Comparison of ENCODE assay signal across 20 mouse cellular contexts in genomic region chr7:115780148-115780547, GRCm38 (mm10).
"Had no signal": no experiment of that assay in that cellular context is flagged by ENCODE, and none has a peak within 500 bp of the region (broad histone marks: within the 10 kb centered on the region; RNA-seq: fewer than 3 reads in every experiment).

No protein-coding gene starts in this region.

- DNase-seq: kidney, adult 9 months; kidney, postnatal 14 days; kidney, postnatal 4 days; left cerebral cortex, postnatal 4 days; liver, postnatal 0 days; lung, postnatal 10 days; lung, postnatal 36 days; retina, postnatal 1 day; right cerebral cortex, postnatal 25 days; spleen, adult 18-20 months; thymus, postnatal 25 days had no signal

- H3K9ac ChIP-seq: limb, embryonic 12.5 days; limb, embryonic 15.5 days; liver, embryonic 14.5 days; liver, postnatal 0 days; lung, embryonic 15.5 days; midbrain, embryonic 12.5 days; midbrain, embryonic 15.5 days; neural tube, embryonic 13.5 days; stomach, embryonic 15.5 days had no signal

- H3K27me3 ChIP-seq: limb, embryonic 12.5 days; limb, embryonic 15.5 days; lung, embryonic 15.5 days; midbrain, embryonic 12.5 days; midbrain, embryonic 15.5 days; neural tube, embryonic 13.5 days; stomach, embryonic 15.5 days had no signal

- ATAC-seq: liver, postnatal 0 days; midbrain, embryonic 15.5 days had no signal

- H3K4me2 ChIP-seq: limb, embryonic 12.5 days; limb, embryonic 15.5 days; liver, embryonic 11.5 days; lung, embryonic 15.5 days; midbrain, embryonic 12.5 days; midbrain, embryonic 15.5 days; neural tube, embryonic 13.5 days; stomach, embryonic 15.5 days had no signal

- H3K4me1 ChIP-seq: limb, embryonic 12.5 days; limb, embryonic 15.5 days; lung, embryonic 15.5 days; stomach, embryonic 15.5 days had no signal

- H3K36me3 ChIP-seq: limb, embryonic 15.5 days; lung, embryonic 15.5 days; midbrain, embryonic 12.5 days; midbrain, embryonic 15.5 days; neural tube, embryonic 13.5 days; stomach, embryonic 15.5 days had no signal

- H3K4me3 ChIP-seq: limb, embryonic 12.5 days; limb, embryonic 15.5 days; lung, embryonic 15.5 days; midbrain, embryonic 12.5 days; midbrain, embryonic 15.5 days; neural tube, embryonic 13.5 days; stomach, embryonic 15.5 days had no signal

- H3K27ac ChIP-seq: limb, embryonic 12.5 days; limb, embryonic 15.5 days; liver, embryonic 14.5 days; lung, embryonic 15.5 days; midbrain, embryonic 12.5 days; midbrain, embryonic 15.5 days; neural tube, embryonic 13.5 days; stomach, embryonic 15.5 days had no signal

- H3K9me3 ChIP-seq: limb, embryonic 15.5 days; lung, embryonic 15.5 days; midbrain, embryonic 15.5 days; stomach, embryonic 15.5 days had no signal
